Mouse (Mus musculus): ENCODE data around the gene Wnt1.

GRCm38 (mm10) chr15:98754125-98754524 lies 35.5 kb upstream of the Wnt1 start:
- TF ChIP-seq POLR2A (IDR thresholded peaks at IDR 0.05; ENCODE audit: borderline replicate concordance, extremely low read depth, low read depth, low read length) (no peak), CTCF (IDR thresholded peaks at IDR 0.05; ENCODE audit: insufficient read depth, low read length) (no peak)

All from lung, adult 2 months (tissue).